Mouse (Mus musculus): Measurements from ENCODE around the gene Ddt.

Gene Ddt

DNA sequence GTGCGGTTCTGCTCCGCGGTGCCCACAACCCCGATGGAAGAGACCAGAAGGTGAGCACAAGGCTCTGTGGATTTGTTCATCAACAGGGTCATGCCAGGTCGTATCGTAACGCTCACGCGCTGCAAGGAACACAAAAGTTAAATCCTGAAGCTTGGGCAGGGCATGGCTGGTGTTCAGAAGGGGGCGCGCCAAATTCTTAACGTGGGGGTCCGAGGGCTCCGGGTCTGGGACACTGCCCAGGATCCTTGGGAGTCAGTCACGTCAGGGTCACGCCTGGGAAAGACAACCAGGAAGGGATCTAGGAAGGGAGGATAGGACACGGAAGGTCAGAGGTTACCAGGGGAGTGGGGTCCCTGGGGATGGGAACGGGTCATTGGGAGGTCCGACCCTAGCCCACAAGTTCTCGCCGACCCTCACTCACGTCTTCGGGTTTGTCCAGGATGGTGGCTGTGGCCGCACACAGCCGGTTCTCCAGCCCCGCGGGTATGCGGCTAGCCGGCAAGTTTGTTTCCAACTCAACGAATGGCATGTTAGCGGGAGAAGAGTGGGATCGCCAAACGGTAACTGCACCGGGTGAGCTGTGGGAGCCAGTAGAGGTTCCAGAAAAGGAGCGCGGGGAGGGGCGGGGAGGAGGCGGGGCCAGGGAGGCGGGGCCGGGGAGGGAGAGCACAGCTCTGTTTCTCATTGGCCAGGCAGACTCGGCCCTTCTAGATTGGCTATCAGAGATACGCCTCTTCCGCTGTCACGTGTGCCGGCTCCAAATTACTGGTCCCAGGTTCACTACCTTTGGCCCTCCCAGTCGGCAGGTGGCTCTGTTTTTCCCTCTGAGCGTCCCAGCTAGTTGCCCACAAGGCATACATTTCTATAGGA is at the start of gene Ddt:
Gene Ddt, minus strand, starts transcription at position 620 of the 870 bp plus-strand sequence.
- peak; percentile 80 for DNase-seq (ENCODE audit: low spot score)

DNA sequence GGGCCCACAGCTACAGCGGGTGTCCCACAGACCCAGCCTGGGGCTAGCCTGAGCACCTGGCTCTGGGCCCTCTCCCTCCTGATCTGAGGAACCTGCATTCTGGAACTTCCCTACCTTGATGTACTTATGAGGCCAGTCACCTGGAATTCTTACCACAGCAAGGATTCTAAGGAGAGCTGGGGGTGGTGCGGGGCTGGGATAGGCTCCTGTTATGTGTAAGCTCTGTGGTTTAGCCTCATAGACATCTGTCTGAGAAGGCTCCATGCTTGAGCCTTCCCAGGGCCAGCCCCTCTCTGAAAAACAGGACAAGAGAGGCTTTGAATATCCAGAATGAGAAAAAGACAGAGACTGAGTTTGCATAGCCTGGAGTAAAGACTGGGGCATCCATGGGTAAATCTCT is 49.2 kb upstream of the Ddt start, which contains the start of gene Gstt4:
Gene Gstt4, minus strand, starts transcription at position 101 of the 400 bp plus-strand sequence.
- DNase-seq (ENCODE audit: low spot score) = no peak

DNA sequence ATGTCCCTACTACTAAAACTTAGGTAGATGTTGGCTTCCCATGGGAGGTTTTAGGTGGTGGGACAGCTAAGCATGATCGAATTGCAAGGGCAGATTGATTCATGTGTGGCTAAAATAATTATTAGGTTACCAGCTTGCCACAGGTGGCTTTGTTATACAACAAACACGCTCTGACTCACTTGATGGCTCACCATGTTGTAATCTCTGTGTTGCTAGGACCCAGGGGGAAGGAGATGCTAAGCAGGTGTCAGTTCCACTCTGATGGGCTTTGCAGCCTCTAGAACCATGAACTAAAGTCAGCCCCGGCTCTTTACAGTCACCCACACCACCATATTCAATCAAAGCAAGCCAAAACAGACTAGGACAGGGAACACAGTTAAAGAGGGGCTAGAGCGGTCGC is 46.7 kb upstream of the Ddt start:
- DNase-seq (ENCODE audit: low spot score) = no peak

DNA sequence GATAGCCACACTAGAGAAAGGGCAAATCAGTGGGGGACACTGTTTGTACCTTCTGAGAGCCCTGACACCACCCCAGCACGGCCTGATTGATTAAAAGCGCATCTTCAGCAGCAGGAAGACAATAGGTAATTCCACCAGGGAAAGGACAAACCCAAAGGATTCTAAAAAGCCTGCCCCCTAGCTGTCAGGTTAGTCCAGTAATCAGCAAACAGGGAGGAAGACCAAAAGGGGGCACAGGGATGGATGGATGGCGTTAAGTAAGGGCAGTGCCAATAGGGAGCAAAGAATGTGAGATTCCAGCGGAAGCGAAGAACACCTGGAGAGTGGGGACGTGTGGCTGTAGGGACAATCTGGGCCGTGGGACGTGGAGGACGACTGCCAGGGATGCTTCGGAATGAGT is 45.4 kb upstream of the Ddt start:
- DNase-seq (ENCODE audit: low spot score) = no peak

DNA sequence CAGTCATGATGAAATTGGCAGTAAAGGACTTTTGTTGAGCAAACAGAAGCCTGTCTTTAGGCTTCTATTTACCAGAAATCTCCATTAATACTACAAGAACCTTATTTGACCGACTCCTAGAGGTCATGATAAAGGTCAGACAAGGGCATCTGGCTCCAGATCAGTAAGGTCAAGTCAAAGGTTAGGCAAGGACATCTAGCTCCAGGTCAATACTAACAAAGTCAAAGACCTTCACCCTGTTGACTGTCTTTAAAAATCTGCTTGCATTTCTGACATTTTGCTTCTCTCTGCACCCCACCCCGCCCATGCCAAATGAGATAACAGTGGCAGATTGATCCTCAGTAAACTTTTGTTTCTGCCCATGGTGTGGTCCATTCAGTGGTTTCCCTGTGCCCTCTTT is 31.0 kb upstream of the Ddt start:
- DNase-seq (ENCODE audit: low spot score) = no peak

DNA sequence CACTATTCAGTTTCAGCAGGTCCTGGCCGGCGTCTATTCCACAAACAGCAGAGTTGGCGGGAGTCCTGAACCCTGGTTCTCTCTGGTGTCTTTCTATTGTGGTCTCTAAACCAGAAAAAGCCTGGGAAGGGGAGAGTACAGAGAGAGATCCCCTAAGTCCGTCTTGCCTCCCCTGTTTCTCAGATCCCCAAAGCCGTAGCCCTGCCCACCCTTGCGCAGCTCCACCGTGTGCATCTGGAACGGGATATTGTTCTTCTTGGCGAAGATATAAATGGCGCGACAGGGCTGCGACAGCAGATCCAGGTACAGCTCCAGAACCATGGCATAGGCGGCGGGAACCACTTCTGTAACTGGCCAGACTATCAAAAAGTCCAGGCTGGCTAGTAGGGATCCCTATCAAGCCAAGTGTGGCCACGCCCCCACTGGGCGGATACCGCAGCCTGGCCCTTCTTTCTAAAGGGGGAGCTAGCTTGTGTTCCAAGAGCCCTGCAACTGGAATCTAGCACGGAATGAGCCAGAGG is 25.0 kb upstream of the Ddt start, which contains the start of gene Gstt1:
Gene Gstt1, minus strand, starts transcription at position 409 of the 521 bp plus-strand sequence.
- DNase-seq (ENCODE audit: low spot score) = peak; percentile 70

DNA sequence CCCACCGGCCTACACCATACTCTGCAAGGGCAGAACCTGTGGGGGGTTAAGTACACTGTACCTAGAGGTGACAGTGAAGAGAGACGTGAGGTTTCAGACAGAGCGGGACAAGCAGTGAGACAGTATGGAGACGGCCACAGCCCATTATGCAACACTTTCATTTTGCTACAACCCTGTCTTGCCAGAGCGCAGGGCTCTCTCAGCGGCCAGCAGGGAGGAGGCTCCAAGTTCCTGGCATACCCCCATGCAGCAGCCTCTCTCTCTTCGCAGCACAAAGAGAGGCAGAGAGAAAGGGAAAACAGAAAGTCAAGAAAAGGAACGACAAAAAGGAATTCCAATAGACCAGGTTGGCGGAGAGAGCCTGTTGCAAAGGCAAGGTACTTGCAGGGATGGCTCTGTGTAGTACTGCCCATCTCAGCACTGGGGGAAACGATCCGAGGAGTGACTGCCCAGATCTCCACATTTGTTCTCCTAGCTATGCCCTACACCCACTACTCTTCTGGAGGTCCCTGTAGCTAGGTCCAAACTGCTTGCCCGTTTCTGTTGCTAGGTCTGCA is 24.5 kb upstream of the Ddt start:
- peak; percentile 59 for DNase-seq (ENCODE audit: low spot score)

DNA sequence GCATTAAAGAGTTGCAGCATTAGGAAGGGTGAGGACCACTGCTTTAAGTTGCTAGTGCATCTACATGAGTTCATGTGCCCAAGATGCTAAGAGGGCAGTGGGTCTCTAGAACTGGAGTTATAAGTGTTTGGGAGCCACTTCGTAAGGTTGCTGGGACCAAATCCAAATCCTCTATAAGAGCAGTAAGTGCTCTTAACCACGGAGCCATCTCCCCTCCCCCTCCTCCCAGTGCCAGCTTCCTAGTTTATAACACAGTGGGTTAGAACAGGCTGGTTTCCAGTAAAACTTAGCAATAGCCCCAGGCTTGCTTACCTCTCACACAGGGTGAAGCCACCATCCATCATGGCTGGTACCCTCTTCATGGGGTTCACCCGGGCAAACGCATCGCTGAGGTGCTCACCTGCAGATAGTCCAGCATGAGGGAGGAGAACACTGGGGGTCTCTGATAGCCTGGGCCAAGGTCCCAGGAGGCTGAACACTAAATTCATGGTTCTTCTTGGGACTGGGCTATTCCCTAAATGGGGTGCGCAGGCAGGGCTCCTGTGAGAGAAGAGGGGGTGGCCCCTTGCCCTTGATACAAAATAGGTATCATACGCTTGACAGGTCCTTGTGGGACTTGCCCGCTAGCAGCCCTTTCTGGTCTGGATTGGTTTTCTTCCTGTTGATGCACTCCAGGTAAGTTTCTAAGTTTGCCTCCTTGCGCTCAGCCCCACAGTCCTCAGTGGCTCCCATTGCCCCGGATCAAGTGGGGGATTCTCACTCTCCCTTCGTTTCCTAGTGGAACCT is 23.7 kb upstream of the Ddt start:
- no peak for DNase-seq (ENCODE audit: low spot score)

DNA sequence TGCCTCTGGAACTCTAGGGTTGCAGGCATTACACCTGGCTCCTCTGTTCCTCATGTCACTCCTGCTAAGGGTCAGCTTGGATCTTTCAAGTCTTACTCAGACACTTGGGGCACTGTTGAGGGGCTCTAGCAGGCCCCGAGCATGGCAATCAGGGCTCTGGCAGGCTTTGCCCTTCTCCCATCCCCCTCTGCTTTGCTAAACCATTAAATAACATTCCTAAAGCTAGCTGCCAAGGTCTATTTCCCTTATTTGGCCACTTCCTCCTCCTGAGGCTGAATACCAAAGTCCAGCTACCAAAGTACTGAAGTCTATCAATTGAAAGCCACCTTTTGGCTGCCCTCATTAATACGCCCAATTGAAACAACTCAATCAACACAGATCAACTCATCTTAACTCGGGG is 21.7 kb upstream of the Ddt start:
- peak; percentile 36 for DNase-seq (ENCODE audit: low spot score)

DNA sequence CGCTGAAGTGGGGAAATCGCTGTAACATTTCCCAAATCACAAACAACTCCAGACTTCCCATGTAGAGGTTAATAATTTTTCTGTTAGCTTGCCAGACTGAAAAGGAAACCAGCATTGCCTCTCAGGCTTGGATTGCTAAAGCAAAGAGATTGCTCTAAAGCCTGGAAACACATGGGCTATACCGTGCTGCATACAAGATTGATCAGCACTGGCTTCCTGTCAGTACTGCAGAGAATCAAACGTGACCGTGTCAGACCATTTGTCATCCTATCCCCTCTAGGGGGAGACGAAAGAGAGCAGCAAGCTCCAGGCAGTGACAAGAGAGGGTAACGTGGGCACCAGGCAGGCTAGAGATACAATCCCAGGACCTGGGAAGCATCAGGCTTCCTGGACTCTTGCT is 17.6 kb upstream of the Ddt start:
- DNase-seq (ENCODE audit: low spot score) = no peak

DNA sequence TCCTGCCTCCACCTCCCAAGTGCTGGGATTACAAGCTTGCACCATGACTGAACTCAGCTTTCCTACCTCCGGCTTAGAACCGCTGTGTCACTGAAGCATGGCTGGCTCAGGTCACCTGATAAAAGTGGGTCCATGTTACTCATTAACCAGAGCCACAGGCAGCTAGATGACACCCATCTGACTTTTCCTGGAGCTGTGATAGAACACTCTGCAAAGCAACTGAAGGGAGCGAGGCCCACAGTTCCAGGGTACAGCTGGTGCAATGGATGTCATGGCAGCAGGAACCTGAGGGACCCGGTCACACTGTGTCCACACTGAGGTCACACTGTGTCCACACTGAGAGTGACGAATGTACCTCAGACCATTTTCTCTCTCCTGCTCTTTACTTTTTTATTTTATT is 16.6 kb upstream of the Ddt start:
- no peak for DNase-seq (ENCODE audit: low spot score)

DNA sequence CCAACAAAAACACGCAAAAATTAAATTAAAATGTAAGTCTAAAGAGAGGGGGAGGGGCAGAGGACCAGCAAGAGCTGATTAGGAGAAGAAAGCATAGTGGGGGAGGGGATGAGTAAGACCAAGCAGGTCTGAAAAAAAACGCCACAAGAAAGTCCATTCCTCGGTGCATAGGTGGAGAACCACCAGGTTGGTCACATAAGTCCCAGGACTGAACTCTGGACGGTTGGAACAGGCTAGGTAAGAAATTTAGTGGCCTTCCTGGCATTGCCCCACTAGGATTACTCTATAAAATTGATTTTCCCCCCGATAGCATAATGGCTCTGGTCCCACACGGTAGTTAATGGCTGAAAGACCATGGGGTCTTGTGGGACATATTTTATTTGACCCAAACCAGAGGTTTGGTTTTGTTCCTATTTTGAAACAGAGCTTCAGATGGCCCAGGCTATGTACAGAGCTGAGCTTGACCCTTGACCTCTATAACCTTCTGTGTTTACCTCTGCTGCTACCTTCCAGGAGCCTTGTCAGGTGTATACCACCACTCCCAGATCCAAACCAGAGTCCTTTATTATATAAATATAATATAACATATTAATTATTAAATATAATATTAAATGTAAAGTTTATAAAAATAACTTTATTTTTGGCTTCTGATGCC is 16.0 kb upstream of the Ddt start:
- DNase-seq (ENCODE audit: low spot score) = no peak

DNA sequence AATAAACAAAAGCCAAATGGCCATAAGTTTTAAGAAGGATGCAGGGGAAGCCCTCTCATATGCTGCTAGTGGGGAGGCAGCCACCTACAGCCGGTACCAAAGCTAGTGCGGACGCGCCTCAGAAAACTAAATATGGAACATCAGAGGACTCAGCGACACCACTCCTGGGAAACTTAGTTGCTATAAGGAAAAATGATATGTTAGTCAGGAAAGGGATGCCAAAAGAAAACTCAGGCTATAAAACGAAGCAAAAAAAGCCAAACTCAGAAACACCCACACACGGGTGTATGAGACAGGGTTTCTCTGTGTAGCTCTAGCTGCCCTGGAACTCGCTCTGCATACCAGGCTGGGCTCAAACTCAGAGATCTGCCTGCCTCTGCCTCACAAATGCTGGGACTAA is 15.1 kb upstream of the Ddt start:
- no peak for DNase-seq (ENCODE audit: low spot score)

DNA sequence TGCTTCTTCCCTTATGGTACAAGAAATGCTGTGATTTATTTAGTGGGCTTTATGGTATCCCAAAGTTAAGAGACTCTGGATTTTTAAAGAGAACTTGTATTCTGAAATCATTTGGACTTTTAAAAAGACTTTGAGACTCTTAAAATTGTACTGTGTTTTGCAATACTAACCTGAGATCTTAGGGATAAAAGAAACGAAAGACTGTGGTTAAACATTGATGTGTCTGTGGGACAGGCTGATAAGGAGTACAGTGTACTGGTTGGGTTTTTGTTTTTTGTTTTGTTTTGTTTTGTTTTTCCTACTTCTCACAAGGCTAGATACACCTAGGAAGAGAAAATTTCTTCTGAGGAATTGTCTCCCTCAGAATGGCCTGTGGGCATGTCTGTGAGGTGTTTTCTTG is 12.2 kb upstream of the Ddt start:
- no peak for DNase-seq (ENCODE audit: low spot score)

DNA sequence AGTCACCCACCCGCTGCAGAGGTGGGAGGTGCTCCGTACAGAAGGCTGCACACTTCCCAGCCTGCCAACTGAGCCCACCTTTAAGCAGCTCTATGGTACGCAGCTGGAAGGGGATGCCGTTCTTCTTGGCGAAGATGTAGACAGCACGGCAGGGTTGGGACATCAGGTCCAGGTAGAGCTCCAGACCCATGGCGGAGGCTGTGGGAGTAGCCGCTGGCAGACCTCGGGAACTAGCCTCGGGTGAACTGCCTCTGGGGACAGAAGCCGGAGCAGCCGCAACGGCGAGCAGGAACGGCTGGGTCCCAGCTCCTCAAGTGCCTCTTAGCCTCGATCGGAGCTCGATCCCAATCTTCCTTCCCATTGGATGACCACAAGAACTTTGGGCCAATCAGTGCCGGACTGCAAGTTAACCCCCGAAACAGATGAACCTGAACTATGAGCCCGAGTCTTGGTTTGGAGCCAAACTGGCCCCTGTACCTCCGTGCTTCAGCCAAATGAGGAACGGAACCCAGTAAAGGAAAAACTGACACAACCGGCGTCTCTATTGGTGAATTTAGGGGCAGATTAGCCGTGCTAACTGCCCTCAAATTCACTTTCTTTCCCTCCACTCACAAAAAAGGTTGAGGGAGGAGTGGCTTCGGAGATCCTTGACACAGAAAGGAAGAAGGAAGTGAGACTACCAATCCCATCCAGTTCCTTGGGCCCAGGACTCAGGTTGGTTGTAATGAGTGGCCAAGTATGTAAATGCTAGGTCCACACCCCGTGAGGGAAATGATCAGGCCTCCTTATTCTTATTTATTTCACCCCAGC is 7.8 kb upstream of the Ddt start, which contains the start of the genes Gm20441 and Gstt3:
Gene Gm20441, minus strand, starts transcription at position 186 of the 810 bp plus-strand sequence.
Gene Gstt3, minus strand, starts transcription at position 646 of the 810 bp plus-strand sequence.
- peak; percentile 57 for DNase-seq (ENCODE audit: low spot score)

DNA sequence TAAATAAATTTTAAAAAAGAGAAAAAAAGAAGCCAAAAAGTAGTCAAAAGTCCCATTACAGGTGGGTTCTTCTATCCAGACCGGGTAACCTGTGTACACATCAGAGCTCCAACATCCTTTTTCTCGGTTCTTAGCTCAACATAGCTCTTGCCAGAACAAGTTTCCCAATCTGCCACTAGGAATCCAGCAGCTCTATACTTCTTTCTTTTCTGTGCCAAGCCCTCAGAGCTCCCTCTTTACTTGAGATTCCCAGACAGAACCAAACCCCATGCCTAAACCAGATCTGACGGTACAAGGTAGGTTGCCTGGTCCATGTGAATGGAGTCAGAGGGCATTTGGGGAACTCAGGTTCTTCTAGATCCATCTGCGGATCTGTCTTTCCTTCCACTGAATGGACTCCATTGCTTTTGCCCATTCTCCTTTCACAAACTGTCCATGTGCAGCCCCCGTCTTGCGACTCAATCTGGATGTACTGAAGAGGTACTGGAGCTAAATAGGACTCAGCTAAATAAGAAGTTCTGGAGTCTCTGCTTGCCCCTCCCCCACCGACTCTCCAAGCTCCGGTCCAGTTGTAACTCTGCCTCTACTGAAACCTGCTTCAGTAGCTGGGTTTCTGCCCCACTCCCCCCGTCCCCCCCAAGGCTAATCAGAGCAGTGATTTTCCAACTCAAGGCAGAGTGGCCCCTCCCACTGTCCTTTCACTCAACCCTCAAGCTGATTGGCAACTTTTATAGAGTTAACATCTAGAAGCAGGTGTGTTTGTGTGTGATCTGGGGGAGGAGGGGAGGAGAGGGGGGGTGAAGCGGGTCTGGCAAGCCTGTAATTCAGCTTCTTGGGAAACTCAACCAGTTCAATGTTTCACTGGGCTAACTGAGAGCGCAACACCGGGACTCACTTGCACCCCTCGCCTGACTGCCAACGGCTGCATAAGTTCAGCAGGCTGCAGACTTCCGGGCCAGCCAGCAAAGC is 6.3 kb upstream of the Ddt start:
- no peak for DNase-seq (ENCODE audit: low spot score)

DNA sequence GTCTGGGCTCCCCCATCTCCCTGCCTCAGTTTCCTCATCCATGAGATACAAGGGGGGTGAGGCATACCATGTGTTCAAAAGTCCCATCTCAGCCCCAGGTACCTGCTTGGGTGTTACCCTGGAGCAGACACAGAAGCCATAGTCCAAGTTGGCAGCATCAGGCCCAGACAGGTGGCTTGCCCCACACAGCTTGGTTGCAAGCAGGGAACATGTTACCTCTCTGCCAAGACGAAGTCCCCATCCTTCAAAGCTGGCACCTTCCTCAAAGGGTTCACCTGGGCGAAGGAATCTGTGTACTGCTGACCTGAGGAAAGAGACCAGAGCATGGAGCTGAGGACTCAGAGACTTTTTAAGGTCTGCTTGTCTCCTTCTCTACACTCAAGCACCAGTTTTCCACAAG is 4.7 kb upstream of the Ddt start:
- no peak for DNase-seq (ENCODE audit: low spot score)

DNA sequence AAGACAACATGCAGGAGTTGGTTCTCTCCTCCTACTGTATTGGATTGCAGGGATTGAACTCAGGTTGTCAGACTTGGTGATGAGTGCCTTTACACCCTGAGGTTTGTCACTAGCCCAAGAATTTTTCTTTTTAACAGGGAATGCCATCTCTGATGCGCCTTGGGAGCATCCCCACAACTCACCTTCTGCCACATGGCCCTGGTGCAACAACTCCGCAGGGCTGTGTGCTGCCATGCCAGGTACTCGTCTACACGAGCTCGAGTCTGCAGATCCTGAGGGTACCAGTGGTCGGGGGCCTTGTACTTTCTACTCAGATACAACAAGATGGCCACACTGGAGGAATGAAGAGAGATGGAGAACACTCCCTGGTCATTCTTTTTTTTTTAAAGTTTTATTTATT is 3.3 kb upstream of the Ddt start:
- DNase-seq (ENCODE audit: low spot score) = no peak

DNA sequence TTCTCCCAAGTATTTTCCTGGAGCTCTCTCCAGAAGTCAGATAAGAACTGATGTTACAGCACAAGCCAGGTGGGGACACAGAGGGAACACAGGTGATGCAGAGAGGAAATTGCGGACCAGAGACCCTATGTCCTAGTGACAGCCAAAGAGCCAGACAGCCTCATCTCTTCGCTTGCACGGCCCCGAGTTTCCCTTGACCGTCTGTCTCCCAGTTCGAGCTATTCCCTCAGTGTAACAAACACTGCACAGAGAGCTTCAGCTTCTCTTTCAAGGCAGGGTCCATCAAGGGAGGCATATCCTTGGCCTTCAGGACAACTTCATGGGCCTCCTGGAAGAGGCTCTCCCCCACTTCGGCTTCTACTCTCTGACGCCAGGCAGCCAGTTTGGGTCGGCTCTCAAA is 1.4 kb upstream of the Ddt start:
- DNase-seq (ENCODE audit: low spot score) = no peak

DNA sequence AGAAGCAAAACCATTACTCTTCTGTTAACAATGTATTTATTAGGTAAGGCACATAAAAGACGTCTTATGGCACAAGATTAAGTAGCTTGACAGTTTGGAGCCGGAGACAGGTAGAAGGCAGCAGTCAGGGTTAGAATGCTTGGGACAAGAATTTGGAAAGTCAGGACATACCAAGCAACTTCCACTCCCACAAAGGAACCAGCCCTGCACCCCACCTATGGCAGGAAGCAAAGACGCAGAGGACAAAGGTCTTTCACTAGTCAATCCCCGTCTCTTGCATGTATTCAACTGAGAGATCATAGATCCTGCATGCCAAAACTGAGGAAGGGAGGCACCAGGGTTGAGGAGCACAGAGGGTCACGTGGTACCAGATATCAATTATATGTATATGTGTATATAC is 888 bp upstream of the Ddt start:
- DNase-seq (ENCODE audit: low spot score) = no peak

All from ovary, postnatal 36 days (tissue).